Mouse (Mus musculus) layer of hippocampus, adult 9-10 months (tissue): ENCODE results near the gene Tef.

Source experiments
- DNase-seq: peaks from one replicate; pipeline ENCODE4 v3.0.0; 2022; ENCODE audit warnings: low spot score

The Tef gene

DNA sequence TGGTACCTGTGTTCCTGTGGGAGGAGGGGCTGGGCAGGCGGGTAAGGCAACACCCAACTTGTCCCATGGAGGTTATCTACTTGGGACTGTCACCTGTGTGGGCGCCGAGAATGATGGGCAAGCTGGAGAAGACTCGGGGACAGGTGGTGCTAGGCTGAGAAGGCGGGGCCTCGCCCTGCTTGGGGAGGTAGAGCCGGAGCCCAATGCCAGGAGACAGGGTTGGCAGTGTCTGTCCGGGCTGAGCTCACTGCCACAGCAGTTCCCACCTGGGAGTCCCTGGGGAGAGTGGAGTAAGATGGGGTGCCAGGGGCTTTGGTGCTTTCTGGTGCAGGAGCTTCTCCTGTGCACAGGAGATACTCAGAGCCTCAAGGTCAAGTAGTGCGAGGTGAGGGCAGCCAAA is 46.9 kb downstream of the Tef start:
- DNase-seq: no peak

DNA sequence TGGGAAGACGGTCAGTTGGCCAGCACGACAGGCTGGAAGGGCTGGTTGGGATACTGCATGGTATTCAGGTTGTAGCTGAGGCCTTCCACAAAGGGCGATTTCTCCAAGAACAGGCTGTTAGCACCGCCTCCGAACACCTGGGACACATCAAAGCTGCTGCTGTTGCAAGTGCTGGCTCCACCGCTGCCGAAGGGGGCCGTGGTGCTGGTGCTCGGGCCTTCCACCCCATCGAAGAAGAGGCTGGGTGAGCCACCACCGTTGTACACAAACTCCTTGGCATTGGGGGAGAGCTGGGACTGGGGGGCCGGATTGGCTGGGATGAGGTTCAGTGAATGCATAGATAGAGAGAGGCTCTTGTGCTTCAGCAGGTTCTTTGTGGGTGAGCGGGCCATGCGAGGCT is 48.5 kb downstream of the Tef start:
- DNase-seq: no peak

- no peak for DNase-seq
These were observed 49.2 kb downstream of the Tef start for GRCm38 (mm10) chr15:81851375-81851774.

DNA sequence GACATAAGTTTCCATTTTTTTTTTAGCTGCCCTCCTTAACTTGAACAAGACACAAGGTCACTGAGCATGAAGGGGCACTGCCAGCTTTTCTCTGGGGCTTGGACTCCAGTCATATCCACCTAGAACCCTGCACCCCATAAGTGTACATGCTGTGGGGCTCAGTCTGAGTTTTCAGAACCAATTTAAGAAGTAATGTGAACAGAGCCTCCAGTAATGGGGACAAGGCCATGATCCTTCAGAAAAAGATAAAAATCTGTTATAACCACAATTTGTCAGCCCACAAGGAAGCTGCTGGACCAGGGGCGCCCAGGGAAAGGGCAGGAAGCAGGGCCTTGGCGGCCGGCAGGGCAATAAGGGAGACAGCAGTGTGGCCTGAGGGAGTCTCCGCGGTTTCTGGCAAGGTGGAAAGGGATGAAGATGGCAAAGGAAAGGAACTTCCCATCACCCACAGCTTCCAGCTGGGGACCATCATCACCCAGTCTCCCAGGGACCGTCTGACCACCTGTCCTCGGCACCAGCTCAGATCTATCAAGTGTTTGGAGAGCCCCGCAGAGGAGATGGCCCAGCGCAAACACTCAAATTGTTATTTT is 50.3 kb downstream of the Tef start:
- no peak for DNase-seq

- no peak for DNase-seq
These were observed 50.9 kb downstream of the Tef start for GRCm38 (mm10) chr15:81853081-81853480.

- no peak for DNase-seq
These were observed 54.0 kb downstream of the Tef start for GRCm38 (mm10) chr15:81856030-81856790.

DNA sequence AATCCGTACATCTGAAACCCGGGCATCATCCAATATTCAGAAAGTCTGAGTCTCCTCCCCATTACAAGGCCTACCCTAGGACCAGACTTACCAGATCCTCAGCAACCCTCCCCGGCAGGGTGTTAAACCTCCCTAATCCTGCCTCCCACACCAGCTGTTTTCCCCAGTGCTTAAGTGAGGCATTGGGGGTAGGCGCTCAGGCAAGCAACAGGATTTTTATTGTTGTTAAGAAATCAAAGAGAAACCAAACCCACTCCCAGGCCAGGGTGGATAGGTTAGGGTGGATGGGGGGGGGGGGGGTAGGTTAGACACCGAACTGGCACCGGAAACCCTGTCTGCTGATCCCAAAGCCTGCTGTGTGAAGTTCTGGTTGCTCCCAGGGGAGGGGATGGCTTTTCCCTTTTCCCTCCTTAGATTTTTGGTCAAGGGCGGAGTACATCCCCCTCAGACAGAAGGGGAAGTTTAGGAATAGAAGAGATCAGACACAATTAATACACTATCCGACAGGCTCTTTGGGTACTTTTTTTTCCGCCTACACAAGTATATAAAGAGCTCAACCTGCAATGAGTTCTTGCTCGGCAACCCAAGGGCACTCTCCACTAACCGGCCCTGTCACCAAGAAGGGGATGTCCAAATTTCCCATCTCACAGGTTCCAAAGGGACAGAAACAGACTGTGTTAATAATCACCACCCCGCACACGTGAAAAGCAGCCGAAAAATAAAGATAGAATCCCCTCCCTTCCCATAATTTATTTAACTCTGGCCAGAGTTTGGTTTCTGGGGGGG is 54.9 kb downstream of the Tef start:
- DNase-seq: no peak

GRCm38 (mm10) chr15:81857724-81858116 is 55.5 kb downstream of the Tef start:
- no peak for DNase-seq

- DNase-seq: peak; percentile 93
These were observed 55.9 kb downstream of the Tef start for GRCm38 (mm10) chr15:81858138-81858516.

- DNase-seq: no peak
These were observed 56.5 kb downstream of the Tef start, which contains the start of gene Tob2 for GRCm38 (mm10) chr15:81858517-81859329. Tob2 (minus strand) TSS chr15:81858796.

DNA sequence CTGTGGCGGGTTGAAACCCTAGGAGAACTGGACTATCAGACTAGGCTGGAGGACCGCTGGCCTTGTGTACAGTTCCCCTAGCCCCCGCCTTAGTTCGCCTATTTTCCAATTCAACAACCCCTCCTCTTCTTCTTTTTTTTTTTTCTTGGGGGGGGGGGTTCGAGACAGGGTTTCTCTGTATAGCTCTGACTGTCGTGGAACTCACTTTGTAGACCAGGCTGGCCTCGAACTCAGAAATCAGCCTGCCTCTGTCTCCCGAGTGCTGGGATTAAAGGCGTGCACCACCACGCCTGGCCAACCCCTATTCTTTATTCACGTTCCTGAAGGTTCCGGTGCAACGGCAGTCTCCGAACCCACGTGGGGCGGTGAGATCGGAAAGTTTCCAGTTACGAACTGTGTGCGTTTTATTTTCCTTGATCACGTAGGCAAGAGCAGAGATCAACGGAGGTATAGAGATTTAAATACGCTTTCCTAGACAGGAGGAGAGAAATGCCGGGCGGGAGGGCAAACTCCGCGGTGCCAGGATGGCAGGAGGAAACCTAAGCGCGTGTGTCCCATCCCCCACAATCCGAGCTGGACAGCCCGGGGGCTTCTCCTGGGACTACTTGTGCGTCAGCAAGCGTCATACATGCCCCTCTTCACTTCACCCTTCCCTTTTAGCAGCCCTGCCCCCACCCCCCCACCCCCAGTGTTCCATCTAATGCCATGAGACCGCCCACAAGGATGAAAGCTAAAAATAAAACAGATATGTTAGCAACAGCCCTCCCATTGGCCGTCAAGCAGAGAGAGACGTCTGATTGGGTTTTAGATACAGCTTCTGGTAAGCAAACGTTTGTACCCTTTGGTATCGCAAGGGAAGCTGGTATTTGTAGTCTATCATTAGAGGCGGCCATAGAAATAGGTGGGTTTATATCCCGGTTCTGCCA is 57.4 kb downstream of the Tef start:
- peak; percentile 92 for DNase-seq

DNA sequence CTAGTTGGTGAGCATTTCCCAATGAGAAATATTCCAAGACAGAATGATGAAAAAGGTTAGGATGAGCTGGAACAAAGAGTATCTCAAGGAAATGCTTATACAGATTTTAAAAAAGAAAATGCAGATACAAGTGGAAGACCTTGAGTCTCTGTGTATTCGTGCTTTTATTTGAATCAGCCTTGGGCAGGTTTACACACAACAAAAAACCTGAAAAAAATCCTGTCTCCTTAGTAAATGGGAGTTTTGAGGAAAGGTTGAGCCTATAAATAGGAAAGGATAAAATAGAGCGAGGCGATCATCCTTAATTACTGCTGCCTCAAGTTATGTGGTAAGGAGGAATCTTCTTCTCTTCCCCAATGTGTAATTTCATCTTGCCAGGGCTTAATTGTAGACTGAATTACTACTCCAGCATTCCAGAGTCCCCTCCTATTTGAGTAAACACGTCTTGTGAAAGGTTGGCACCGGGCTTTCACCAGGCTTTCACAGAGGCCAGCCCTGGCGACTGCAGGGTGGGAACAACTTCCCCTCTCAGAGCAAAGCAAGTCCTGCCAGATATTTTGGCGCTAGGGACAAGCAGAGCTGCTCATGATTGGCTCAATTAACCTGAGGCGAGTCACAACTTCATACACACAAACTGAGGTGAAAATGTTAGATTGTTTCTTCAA is 58.4 kb downstream of the Tef start:
- DNase-seq: no peak

DNA sequence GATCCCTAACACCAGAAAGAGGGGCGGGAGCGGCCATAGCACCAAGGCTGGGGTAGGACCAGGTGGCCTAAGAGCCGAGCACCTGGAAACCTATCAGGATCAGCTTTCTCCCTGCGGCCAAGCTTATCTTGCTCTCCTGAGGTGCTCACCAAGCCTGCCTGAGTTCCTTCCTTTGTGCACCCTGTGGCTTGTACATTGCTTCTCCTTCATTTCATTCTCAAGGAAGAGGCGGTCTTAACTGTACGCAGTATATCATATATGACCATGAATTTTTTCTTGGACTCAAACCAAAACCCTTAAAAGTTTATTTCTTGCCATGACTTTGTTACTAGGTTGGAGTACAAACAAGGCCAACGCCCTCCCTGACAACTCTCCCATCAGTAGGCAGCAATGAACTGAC is 62.0 kb downstream of the Tef start:
- no peak for DNase-seq

- DNase-seq: no peak
These were observed 67.8 kb downstream of the Tef start for GRCm38 (mm10) chr15:81869985-81870384.

- DNase-seq: no peak
These were observed 69.5 kb downstream of the Tef start, which contains the start of gene Phf5a for GRCm38 (mm10) chr15:81871604-81872261. Phf5a (minus strand) TSS chr15:81871911.

DNA sequence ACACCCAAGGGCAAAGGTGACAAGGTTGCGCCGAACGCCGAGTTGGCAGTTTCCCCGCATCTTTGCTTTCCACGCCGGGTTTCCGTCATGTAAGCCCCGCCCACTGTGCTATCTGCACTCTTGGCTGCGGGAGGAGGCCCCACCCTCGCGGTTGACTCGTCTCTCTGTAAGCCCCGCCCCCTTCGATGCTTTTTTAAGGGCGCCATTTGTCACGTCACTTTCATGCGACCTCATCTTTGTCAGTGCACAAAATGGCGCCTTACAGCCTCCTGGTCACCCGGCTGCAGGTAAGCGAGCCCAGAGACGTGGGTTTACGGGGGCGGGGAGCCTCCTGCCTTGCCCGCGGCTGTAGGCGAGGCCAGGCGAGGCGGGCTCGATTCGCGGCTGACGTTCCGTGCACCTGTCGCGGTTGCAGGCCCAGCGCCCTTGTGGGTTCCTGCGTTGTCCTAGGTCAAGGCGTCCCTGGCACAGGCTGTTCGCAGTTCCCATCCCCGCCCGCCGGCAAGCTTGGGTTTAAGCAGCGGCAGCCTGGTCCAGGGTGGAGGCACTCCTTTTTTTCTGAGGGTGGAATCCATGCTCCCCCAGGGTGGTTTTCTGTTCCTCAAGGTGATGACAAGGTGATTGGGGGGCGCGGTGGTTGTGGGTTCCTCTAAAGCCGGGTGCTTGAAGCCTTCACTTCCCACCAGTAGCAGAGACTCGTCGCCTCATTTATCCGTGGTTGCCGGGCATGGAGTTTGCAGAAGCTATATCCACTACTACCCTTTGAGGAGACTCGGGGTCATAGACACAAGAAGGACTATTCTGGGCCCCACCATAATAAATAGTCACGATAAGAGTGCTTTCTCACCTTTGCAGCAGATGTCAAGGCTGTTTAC is 70.3 kb downstream of the Tef start, which contains the start of gene Aco2:
Gene Aco2 (plus strand): TSS at position 48 of the 875 bp plus-strand sequence.
- peak; percentile 99 for DNase-seq
